Mouse (Mus musculus) C2C12 (cell line): ENCODE results near the gene Rnf11. TPM values are rescaled to one million over a fixed set of nuclear protein-coding genes. Genes with fewer than 3 reads are reported as not detected.

Experiments used
- H3K27me3 ChIP-seq: one replicate; pipeline ENCODE4 v1.6.1; 2011; ENCODE audit not compliant: control insufficient read depth, insufficient read depth, insufficient read length
- H3K36me3 ChIP-seq: one replicate; pipeline ENCODE4 v1.6.1; 2011; ENCODE audit not compliant: control insufficient read depth, insufficient read depth
- H3K4me3 ChIP-seq: one replicate; pipeline ENCODE4 v1.5.1; 2011; ENCODE audit warnings: mild to moderate bottlenecking, control low read depth; ENCODE audit not compliant: poor library complexity, insufficient read depth, severe bottlenecking
- H3K79me2 ChIP-seq: one replicate; pipeline ENCODE4 v1.6.1; 2011; ENCODE audit not compliant: control insufficient read depth, insufficient read depth
- H3K79me3 ChIP-seq: one replicate; pipeline ENCODE4 v1.6.1; 2011; ENCODE audit warnings: low read depth, control low read depth
- H3ac ChIP-seq: one replicate; pipeline ENCODE3; 2011; ENCODE audit warnings: low read depth; ENCODE audit not compliant: control insufficient read depth, insufficient read length
- CEBPB ChIP-seq: IDR thresholded peaks from one replicate; pipeline ENCODE4 v1.6.1; 2011; ENCODE audit warnings: low read depth, mild to moderate bottlenecking, control low read depth, moderate library complexity
- CTCF ChIP-seq: IDR thresholded peaks from one replicate; pipeline ENCODE4 v1.5.1; 2011; ENCODE audit not compliant: control insufficient read depth, insufficient read depth, insufficient read length
- FOSL1 ChIP-seq: IDR thresholded peaks from one replicate; pipeline ENCODE4 v1.8.0; 2011; ENCODE audit warnings: mild to moderate bottlenecking, low read length; ENCODE audit not compliant: poor library complexity, insufficient read depth, severe bottlenecking
- MAX ChIP-seq: IDR thresholded peaks from one replicate; pipeline ENCODE4 v1.6.1; 2011; ENCODE audit warnings: mild to moderate bottlenecking, control low read depth
- MYOD1 ChIP-seq: IDR thresholded peaks from one replicate; pipeline ENCODE4 v1.6.1; 2011; ENCODE audit warnings: low read depth; ENCODE audit not compliant: control insufficient read depth, insufficient read length
- MYOG ChIP-seq: IDR thresholded peaks from one replicate; pipeline ENCODE4 v1.6.1; 2011; ENCODE audit not compliant: control insufficient read depth, insufficient read length; ENCODE audit errors: extremely low read depth
- USF1 ChIP-seq: IDR thresholded peaks from one replicate; pipeline ENCODE4 v1.6.1; 2011; ENCODE audit warnings: low read depth, mild to moderate bottlenecking, control low read depth, moderate library complexity
- polyA plus RNA-seq: library from polyadenylated mRNA; unstranded; fragments of >200 nt; fragmentation: generic; extraction: Trizol; gene quantifications from one replicate; pipeline ENCODE4 v1.2.1, GENCODE M21; 2012; ENCODE audit warnings: missing spikeins

The Rnf11 gene
- polyA plus RNA-seq, 1 experiment = 26.9 TPM

GRCm38 (mm10) chr4:109444471-109444870, 40.1 kb downstream of the Rnf11 start:
- no peak overlapping the region for H3ac ChIP-seq
- H3K4me3 ChIP-seq = no peak overlapping the region
- TF ChIP-seq MYOG = no peak
- TF ChIP-seq FOSL1 = no peak
- H3K79me3 ChIP-seq = peaks cover 2% of the 10 kb centered on the region
- peaks cover 3% of the 10 kb centered on the region for H3K79me2 ChIP-seq
- peaks cover 5% of the 10 kb centered on the region for H3K36me3 ChIP-seq
- H3K27me3 ChIP-seq = no peaks in the 10 kb centered on the region

- Histone ChIP-seq H3K27me3 (no peaks in the 10 kb centered on the region), H3K79me3 (no peaks in the 10 kb centered on the region), H3K79me2 (no peaks in the 10 kb centered on the region), H3ac (no peak overlapping the region), H3K36me3 (peaks cover 5% of the 10 kb centered on the region), H3K4me3 (no peak overlapping the region)
- TF ChIP-seq FOSL1 (no peak), MYOD1 (no peak), CTCF (no peak), MYOG (no peak), CEBPB (no peak), USF1 (no peak), MAX (no peak)
These were observed 41.9 kb downstream of the Rnf11 start for GRCm38 (mm10) chr4:109442649-109443048.

GRCm38 (mm10) chr4:109442126-109442525, 42.4 kb downstream of the Rnf11 start:
- TF ChIP-seq CEBPB (no peak), FOSL1 (no peak), MYOG (no peak), CTCF (no peak), MAX (no peak), USF1 (no peak), MYOD1 (no peak)
- peaks cover 5% of the 10 kb centered on the region for H3K36me3 ChIP-seq
- no peaks in the 10 kb centered on the region for H3K79me2 ChIP-seq
- no peaks in the 10 kb centered on the region for H3K79me3 ChIP-seq
- no peaks in the 10 kb centered on the region for H3K27me3 ChIP-seq
- H3ac ChIP-seq = no peak overlapping the region
- no peak overlapping the region for H3K4me3 ChIP-seq

GRCm38 (mm10) chr4:109441000-109441399, 43.5 kb downstream of the Rnf11 start:
- Histone ChIP-seq H3ac (no peak overlapping the region), H3K4me3 (no peak overlapping the region), H3K79me3 (no peaks in the 10 kb centered on the region), H3K27me3 (no peaks in the 10 kb centered on the region), H3K36me3 (peaks cover 5% of the 10 kb centered on the region), H3K79me2 (no peaks in the 10 kb centered on the region)
- TF ChIP-seq MYOD1 (no peak), FOSL1 (no peak), USF1 (no peak), MYOG (no peak), CEBPB (no peak), MAX (no peak), CTCF (no peak)

- Histone ChIP-seq H3ac (no peak overlapping the region), H3K4me3 (no peak overlapping the region), H3K79me2 (no peaks in the 10 kb centered on the region), H3K27me3 (no peaks in the 10 kb centered on the region), H3K36me3 (peaks cover 5% of the 10 kb centered on the region), H3K79me3 (no peaks in the 10 kb centered on the region)
- TF ChIP-seq USF1 (no peak), CEBPB (no peak), MAX (no peak)
These were observed 44.1 kb downstream of the Rnf11 start for GRCm38 (mm10) chr4:109440381-109440780.

- TF ChIP-seq MAX = no peak
- TF ChIP-seq CEBPB = no peak
- TF ChIP-seq MYOG = no peak
- TF ChIP-seq FOSL1 = no peak
- no peak for TF ChIP-seq USF1
- TF ChIP-seq MYOD1 = no peak
- TF ChIP-seq CTCF = no peak
- no peak overlapping the region for H3ac ChIP-seq
- H3K36me3 ChIP-seq = peaks cover 5% of the 10 kb centered on the region
- no peaks in the 10 kb centered on the region for H3K79me2 ChIP-seq
- no peak overlapping the region for H3K4me3 ChIP-seq
- H3K79me3 ChIP-seq = no peaks in the 10 kb centered on the region
- no peaks in the 10 kb centered on the region for H3K27me3 ChIP-seq
These were observed 44.7 kb downstream of the Rnf11 start for GRCm38 (mm10) chr4:109439825-109440248.

GRCm38 (mm10) chr4:109439101-109439500, 45.4 kb downstream of the Rnf11 start:
- Histone ChIP-seq H3K27me3 (no peaks in the 10 kb centered on the region), H3K79me3 (no peaks in the 10 kb centered on the region), H3K4me3 (no peak overlapping the region), H3K36me3 (peaks cover 5% of the 10 kb centered on the region), H3ac (no peak overlapping the region), H3K79me2 (no peaks in the 10 kb centered on the region)
- TF ChIP-seq USF1 (no peak), CEBPB (no peak), MYOD1 (no peak), FOSL1 (no peak), CTCF (no peak), MYOG (no peak), MAX (no peak)
